Mouse (Mus musculus): Measurements from ENCODE around the gene Hsd3b7.
"Not testable (repeated sequence)": the region's sequence is repeated elsewhere in the genome, so short reads cannot be mapped to it uniquely, and the experiment has no call there.

Gene Hsd3b7

GRCm38 (mm10) chr7:127817053-127817452 is 16.6 kb downstream of the Hsd3b7 start:
- DNase-seq (ENCODE audit: low read depth): no peak

- DNase-seq (ENCODE audit: low read depth): no peak
These were observed 17.4 kb downstream of the Hsd3b7 start for GRCm38 (mm10) chr7:127817776-127818175.

- no peak for DNase-seq (ENCODE audit: low read depth)
These were observed 20.6 kb downstream of the Hsd3b7 start for GRCm38 (mm10) chr7:127820836-127821509.

- no peak for DNase-seq (ENCODE audit: low read depth)
These were observed 22.1 kb downstream of the Hsd3b7 start for GRCm38 (mm10) chr7:127822494-127822893.

- DNase-seq (ENCODE audit: low read depth): no peak
These were observed 23.1 kb downstream of the Hsd3b7 start for GRCm38 (mm10) chr7:127823236-127824171.

GRCm38 (mm10) chr7:127824176-127824871 is 23.9 kb downstream of the Hsd3b7 start, which contains the start of the genes Stx4a and Stx1b:
Gene Stx4a, plus strand, starts transcription at chr7:127824294.
Gene Stx1b, minus strand, starts transcription at chr7:127824549.
- DNase-seq (ENCODE audit: low read depth): no peak

GRCm38 (mm10) chr7:127835550-127835949 is 35.1 kb downstream of the Hsd3b7 start:
- no peak for DNase-seq (ENCODE audit: low read depth)

GRCm38 (mm10) chr7:127837473-127837872 is 37.1 kb downstream of the Hsd3b7 start:
- no peak for DNase-seq (ENCODE audit: low read depth)

GRCm38 (mm10) chr7:127837878-127838277 is 37.5 kb downstream of the Hsd3b7 start:
- DNase-seq (ENCODE audit: low read depth): not testable (repeated sequence)

- not testable (repeated sequence) for DNase-seq (ENCODE audit: low read depth)
These were observed 39.6 kb downstream of the Hsd3b7 start for GRCm38 (mm10) chr7:127840031-127840430.

- no peak for DNase-seq (ENCODE audit: low read depth)
These were observed 40.5 kb downstream of the Hsd3b7 start for GRCm38 (mm10) chr7:127840886-127841285.

- DNase-seq (ENCODE audit: low read depth): peak; percentile 92
These were observed 41.1 kb downstream of the Hsd3b7 start for GRCm38 (mm10) chr7:127841340-127842000.

- DNase-seq (ENCODE audit: low read depth): peak; percentile 58
These were observed 41.8 kb downstream of the Hsd3b7 start for GRCm38 (mm10) chr7:127842001-127842718.

GRCm38 (mm10) chr7:127849973-127850875 is 49.8 kb downstream of the Hsd3b7 start:
- DNase-seq (ENCODE audit: low read depth): no peak

- peak; percentile 46 for DNase-seq (ENCODE audit: low read depth)
These were observed 50.5 kb downstream of the Hsd3b7 start for GRCm38 (mm10) chr7:127850906-127851305.

Measured in fibroblast of lung, adult 2 months (primary cell).